Mouse (Mus musculus) urinary bladder, adult 2 months (tissue): Measurements from ENCODE around the gene Slc2a8. TPM values are rescaled to one million over a fixed set of nuclear protein-coding genes. Genes with fewer than 3 reads are reported as not detected.

Experiments used
- DNase-seq: peaks from one replicate; pipeline ENCODE4 v3.0.0; 2022; ENCODE audit warnings: low spot score
- polyA plus RNA-seq: library from polyadenylated mRNA; depleted of rRNA; stranded (reverse); fragments of >200 nt; gene quantifications from 2 replicates; pipeline ENCODE4 v1.2.3, GENCODE M21; 2012; rRNA removed

The Slc2a8 gene
- polyA plus RNA-seq, 1 experiment, result 21.5 TPM

- no peak for DNase-seq
These were observed 52.7 kb downstream of the Slc2a8 start for GRCm38 (mm10) chr2:32928947-32929829.

- DNase-seq, result no peak
These were observed 53.5 kb downstream of the Slc2a8 start for GRCm38 (mm10) chr2:32928235-32928946.

- DNase-seq, result no peak
These were observed 54.2 kb downstream of the Slc2a8 start for GRCm38 (mm10) chr2:32927624-32928234.

GRCm38 (mm10) chr2:32926330-32927075 is 55.4 kb downstream of the Slc2a8 start:
- no peak for DNase-seq

- DNase-seq, result no peak
These were observed 57.5 kb downstream of the Slc2a8 start for GRCm38 (mm10) chr2:32924306-32924844.

- DNase-seq, result no peak
These were observed 58.2 kb downstream of the Slc2a8 start for GRCm38 (mm10) chr2:32923551-32924250.

Other genes with a start within 250 kb of the Slc2a8 start
- gene 6330409D20Rik, start 241.1 kb downstream of the Slc2a8 start, polyA plus RNA-seq, result not detected in 2 replicates
- 42.9 and 53.7 TPM in 2 replicates for gene Tor2a, start 224.8 kb downstream of the Slc2a8 start, polyA plus RNA-seq
- 0.80 and 0.85 TPM in 2 replicates for gene Ttc16, start 206.4 kb downstream of the Slc2a8 start, polyA plus RNA-seq
- gene Ptrh1, start 206.3 kb downstream of the Slc2a8 start, polyA plus RNA-seq, result 8.6 and 10.4 TPM in 2 replicates
- 0.29 and 0.41 TPM in 2 replicates for gene Cfap157, start 197.7 kb downstream of the Slc2a8 start, polyA plus RNA-seq
- gene Stxbp1, start 134.8 kb downstream of the Slc2a8 start, polyA plus RNA-seq, result 15.8 and 19.8 TPM in 2 replicates
- gene Fam129b, start 106.0 kb downstream of the Slc2a8 start, polyA plus RNA-seq, result 99.6 and 102 TPM in 2 replicates
- 1,100 and 1,122 TPM in 2 replicates for gene Rpl12, start 20.5 kb downstream of the Slc2a8 start, polyA plus RNA-seq
- gene Lrsam1, start 20.5 kb downstream of the Slc2a8 start, polyA plus RNA-seq, result 15.1 and 15.9 TPM in 2 replicates
- gene Garnl3, start 149.6 kb upstream of the Slc2a8 start, polyA plus RNA-seq, result 3.7 TPM in 2 replicates
- gene Angptl2, start 234.0 kb upstream of the Slc2a8 start, polyA plus RNA-seq, result 67.7 and 73.5 TPM in 2 replicates